Comparison of ENCODE assay signal across 9 mouse cellular contexts in genomic region chr2:156515565-156516185, GRCm38 (mm10). TPM values are rescaled to one million over a fixed set of nuclear protein-coding genes. Genes with fewer than 3 reads are reported as not detected.
A peak's percentile ranks its signal among the peaks of the same experiment; 100 is the strongest.
DNase-seq lines count a peak whose midpoint lies in the region; ATAC-seq and TF ChIP-seq lines count a peak whose summit lies in the region.
"Had no signal": no experiment of that assay in that cellular context is flagged by ENCODE, and none has a peak within 500 bp of the region (broad histone marks: within the 10 kb centered on the region; RNA-seq: fewer than 3 reads in every experiment).

No protein-coding gene starts in this region.

- TF ChIP-seq CTCF in C2C12 (IDR thresholded peaks at IDR 0.05; ENCODE audit: control insufficient read depth, insufficient read depth, insufficient read length), result peak; percentile 46
- peak; percentile 93 for TF ChIP-seq CTCF in testis, adult 2 months (IDR thresholded peaks at IDR 0.05; ENCODE audit: control insufficient read depth, insufficient read depth, insufficient replicate concordance, low read depth, low read length)

- DNase-seq in adrenal gland, postnatal 36 days, result peak; percentile 79 to 86
- DNase-seq in embryonic facial prominence, embryonic 10.5 days (ENCODE audit: low spot score), result peak; percentile 77
- DNase-seq in heart, adult 9 months (ENCODE audit: low spot score in 2 of 2), result peak; percentile 37 to 69
- peak; percentile 82 for DNase-seq in kidney, postnatal 14 days

- H3K9me3 ChIP-seq in embryonic facial prominence, embryonic 10.5 days, result no peaks in the 10 kb centered on the region
- no peaks in the 10 kb centered on the region for H3K9me3 ChIP-seq in liver, embryonic 12.5 days (replicated peaks)
- H3K9me3 ChIP-seq in neural tube, embryonic 13.5 days, result no peaks in the 10 kb centered on the region
- H3K9me3 ChIP-seq: embryonic facial prominence, embryonic 13.5 days had no signal

- no peak overlapping the region for H3K4me2 ChIP-seq in liver, embryonic 12.5 days
- H3K4me2 ChIP-seq in neural tube, embryonic 13.5 days, result no peak overlapping the region
- H3K4me2 ChIP-seq: embryonic facial prominence, embryonic 13.5 days had no signal

- H3K9ac ChIP-seq in liver, embryonic 12.5 days, result no peak overlapping the region
- H3K9ac ChIP-seq in neural tube, embryonic 13.5 days, result no peak overlapping the region
- H3K9ac ChIP-seq: embryonic facial prominence, embryonic 13.5 days had no signal

- H3K79me3 ChIP-seq in C2C12 (ENCODE audit: low read depth), result no peaks in the 10 kb centered on the region

- H3K27me3 ChIP-seq in C2C12 (ENCODE audit: control insufficient read depth, insufficient read depth, insufficient read length), result no peaks in the 10 kb centered on the region
- H3K27me3 ChIP-seq in embryonic facial prominence, embryonic 10.5 days (replicated peaks; ENCODE audit: low read depth, poor library complexity, severe bottlenecking), result no peaks in the 10 kb centered on the region
- H3K27me3 ChIP-seq in liver, embryonic 12.5 days (replicated peaks), result no peaks in the 10 kb centered on the region
- no peaks in the 10 kb centered on the region for H3K27me3 ChIP-seq in neural tube, embryonic 13.5 days
- no peaks in the 10 kb centered on the region for H3K27me3 ChIP-seq in testis, adult 2 months (ENCODE audit: control insufficient read depth, insufficient read depth, low read length)
- H3K27me3 ChIP-seq: embryonic facial prominence, embryonic 13.5 days had no signal

- H3ac ChIP-seq in C2C12 (ENCODE audit: control insufficient read depth, insufficient read length, low read depth), result no peak overlapping the region

- no peak overlapping the region for H3K4me3 ChIP-seq in C2C12 (ENCODE audit: insufficient read depth, poor library complexity, severe bottlenecking)
- H3K4me3 ChIP-seq in embryonic facial prominence, embryonic 10.5 days, result no peak overlapping the region
- H3K4me3 ChIP-seq in liver, embryonic 12.5 days, result no peak overlapping the region
- no peak overlapping the region for H3K4me3 ChIP-seq in neural tube, embryonic 13.5 days
- no peak overlapping the region for H3K4me3 ChIP-seq in testis, adult 2 months (ENCODE audit: control insufficient read depth, low read depth, low read length)
- H3K4me3 ChIP-seq: embryonic facial prominence, embryonic 13.5 days had no signal

- peak; percentile 36; the same call in 1 of the 2 replicates for ATAC-seq in liver, embryonic 12.5 days
- peak; percentile 73 for ATAC-seq in neural tube, embryonic 13.5 days (ENCODE audit: low read depth)

- TF ChIP-seq POLR2A in testis, adult 2 months (IDR thresholded peaks at IDR 0.05; ENCODE audit: control insufficient read depth, low read depth, low read length), result no peak

- H3K36me3 ChIP-seq in C2C12 (ENCODE audit: control insufficient read depth, insufficient read depth), result peaks cover 43% of the 10 kb centered on the region
- H3K36me3 ChIP-seq in embryonic facial prominence, embryonic 10.5 days (replicated peaks), result peaks cover 25% of the 10 kb centered on the region
- H3K36me3 ChIP-seq in liver, embryonic 12.5 days, result peaks cover 6% of the 10 kb centered on the region
- peaks cover 57% of the 10 kb centered on the region for H3K36me3 ChIP-seq in neural tube, embryonic 13.5 days
- no peaks in the 10 kb centered on the region for H3K36me3 ChIP-seq in testis, adult 2 months (ENCODE audit: control insufficient read depth, insufficient read depth, low read length)

- H3K4me1 ChIP-seq in embryonic facial prominence, embryonic 10.5 days, result peaks cover 5% of the 10 kb centered on the region; the same call in 1 of the 2 replicates
- H3K4me1 ChIP-seq in liver, embryonic 12.5 days, result peaks cover 8% of the 10 kb centered on the region
- H3K4me1 ChIP-seq in neural tube, embryonic 13.5 days (replicated peaks), result no peaks in the 10 kb centered on the region
- H3K4me1 ChIP-seq in testis, adult 2 months (ENCODE audit: control insufficient read depth, insufficient read depth, low read length), result no peaks in the 10 kb centered on the region

- no peak overlapping the region for H3K27ac ChIP-seq in embryonic facial prominence, embryonic 10.5 days (replicated peaks)
- H3K27ac ChIP-seq in liver, embryonic 12.5 days, result no peak overlapping the region
- no peak overlapping the region for H3K27ac ChIP-seq in neural tube, embryonic 13.5 days (replicated peaks)
- no peak overlapping the region for H3K27ac ChIP-seq in testis, adult 2 months (ENCODE audit: control insufficient read depth, insufficient read depth, low read depth, low read length)
- H3K27ac ChIP-seq: embryonic facial prominence, embryonic 13.5 days had no signal

- WGBS in embryonic facial prominence, embryonic 10.5 days, result 30% methylated on average over 7 of the region's 7 CpGs
- 17% methylated on average over 7 of the region's 7 CpGs for WGBS in liver, embryonic 12.5 days (ENCODE audit: insufficient replicate concordance)
- WGBS in neural tube, embryonic 13.5 days, result 27% methylated on average over 7 of the region's 7 CpGs

- no peaks in the 10 kb centered on the region for H3K79me2 ChIP-seq in C2C12 (ENCODE audit: control insufficient read depth, insufficient read depth)

TF ChIP-seq in C2C12, 6 proteins besides CTCF, POLR2A, EP300 and RAD21:
- TF ChIP-seq CEBPB (IDR thresholded peaks at IDR 0.05; ENCODE audit: low read depth) (no peak), FOSL1 (IDR thresholded peaks at IDR 0.05; ENCODE audit: insufficient read depth, low read length, poor library complexity, severe bottlenecking) (no peak), USF1 (IDR thresholded peaks at IDR 0.05; ENCODE audit: low read depth) (no peak), MYOD1 (IDR thresholded peaks at IDR 0.05; ENCODE audit: control insufficient read depth, insufficient read length, low read depth) (no peak), MAX (IDR thresholded peaks at IDR 0.05) (no peak), MYOG (IDR thresholded peaks at IDR 0.05; ENCODE audit: control insufficient read depth, extremely low read depth, insufficient read length) (no peak)

RNA-seq across cellular contexts. Expression of gene Aar2, which starts 31.7 kb away (rescaled TPM):
- polyA plus RNA-seq in C2C12 (2012; fragmentation: generic; extraction: Trizol), result 20.5 TPM
- 10 to 100 TPM; 35.3 to 36.2 TPM for total RNA-seq in adrenal gland, postnatal 36 days (2021)
- polyA plus RNA-seq in embryonic facial prominence, embryonic 10.5 days (2016; fragmentation: Nextera tagmentation; extraction: Ambion mirVana), result 50.7 and 53.9 TPM in 2 replicates
- polyA plus RNA-seq in liver, embryonic 12.5 days (2016; fragmentation: Nextera tagmentation; extraction: Ambion mirVana), result 20.9 and 22.6 TPM in 2 replicates
- polyA plus RNA-seq in neural tube, embryonic 13.5 days (2015; fragmentation: Nextera tagmentation; extraction: Ambion mirVana), result 41.9 and 44.8 TPM in 2 replicates
- 13.8 and 16.2 TPM in 2 replicates for polyA plus RNA-seq in testis, adult 2 months (2012; rRNA removed)
